Mouse (Mus musculus) left cerebral cortex, postnatal 36 days (tissue): ENCODE measurements around the gene Scn8a. TPM values are rescaled to one million over a fixed set of nuclear protein-coding genes. Genes with fewer than 3 reads are reported as not detected.

Experiments
- DNase-seq, 2 experiments: peaks; one replicate each; pipeline ENCODE4 v3.0.0; 2021 to 2022; ENCODE audit warnings: low spot score in 2 of 2, mixed read lengths in 1 of 2
- intact Hi-C: fragments of 180-260 bp; cut with DNase I; formaldehyde crosslinking; loops from one replicate; pipeline ENCODE4 v1.15.1; 2025
- total RNA-seq, 2 experiments: library from RNA; stranded (reverse); gene quantifications; 2 replicates each; pipeline ENCODE4 v1.2.3; 2021

The Scn8a gene
- total RNA-seq, 2 experiments from 2014 or later: 222 to 250 TPM

DNA sequence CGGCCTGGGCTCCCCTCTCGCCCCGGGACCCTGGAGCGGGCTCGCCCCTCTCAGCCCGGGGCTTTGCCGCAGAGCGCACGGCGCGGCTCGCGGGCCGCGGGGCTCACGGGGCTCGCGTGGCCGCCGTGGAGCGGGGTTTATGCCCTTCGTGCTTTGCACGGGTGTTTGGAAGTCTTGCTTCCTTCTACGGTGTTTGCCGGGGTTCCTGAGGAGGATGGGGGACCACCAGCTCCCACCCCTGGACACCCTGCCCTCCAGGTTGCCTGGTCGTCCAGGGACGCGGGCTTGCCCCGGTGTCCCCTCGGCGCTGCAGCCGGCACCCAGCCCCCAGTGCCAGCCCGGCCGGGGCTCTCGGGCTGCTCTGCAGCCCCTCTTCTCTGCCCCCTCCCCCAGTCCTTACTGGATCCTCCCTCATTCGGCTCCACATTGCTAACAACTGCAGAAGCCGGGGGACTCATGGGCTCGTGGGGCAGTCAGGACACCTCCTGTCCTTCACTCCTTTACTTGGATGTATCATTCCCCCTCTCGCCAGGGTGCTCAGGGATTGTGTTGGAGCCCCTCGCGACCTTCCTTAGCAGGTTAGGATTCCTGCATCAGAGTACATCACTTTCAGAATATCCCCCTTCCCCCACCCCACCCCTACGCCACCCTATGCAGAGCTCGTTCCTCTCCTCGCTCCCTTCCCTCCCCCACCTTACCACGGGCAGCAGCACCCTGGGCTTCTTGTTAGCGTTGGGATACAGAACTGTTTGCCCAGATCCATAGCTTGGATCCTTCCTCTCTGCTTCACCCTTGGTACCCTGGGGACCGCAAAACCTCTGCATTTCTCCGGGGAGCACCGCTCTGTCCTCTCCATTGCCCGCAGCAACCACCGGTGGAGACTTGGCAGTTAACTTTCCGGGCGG lies 1.7 kb downstream of the Scn8a start:
- intact Hi-C loops: loop anchor here (2.0 to 5.0 kb wide), 3 partner anchors 39 to 91 kb away; no protein-coding TSS in a partner anchor
- peak in 1 of 2 experiments; percentile 57 for DNase-seq

DNA sequence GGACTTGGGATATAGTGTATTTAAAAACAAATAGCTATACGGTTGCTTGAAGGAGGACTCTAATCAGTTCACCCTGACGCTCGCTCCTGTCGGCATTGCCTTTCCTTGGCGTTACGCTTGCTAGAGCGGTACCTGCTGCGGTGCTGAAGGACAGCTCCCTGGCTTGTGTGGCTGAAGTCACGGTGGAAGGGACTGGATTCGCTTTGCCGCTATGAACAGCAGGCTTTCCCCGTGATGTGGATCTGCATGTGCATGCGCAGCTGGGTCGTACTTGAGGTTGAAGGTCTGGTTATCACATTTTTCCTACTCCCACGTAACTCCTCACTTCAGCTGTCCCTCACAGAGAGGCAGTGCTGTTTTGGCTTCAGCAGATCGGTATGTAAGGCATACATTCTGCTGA lies 3.5 kb downstream of the Scn8a start:
- DNase-seq: peak; percentile 50 to 59
- intact Hi-C loops: loop anchor here (5.0 kb wide), 2 partner anchors 41 to 89 kb away; no protein-coding TSS in a partner anchor

DNA sequence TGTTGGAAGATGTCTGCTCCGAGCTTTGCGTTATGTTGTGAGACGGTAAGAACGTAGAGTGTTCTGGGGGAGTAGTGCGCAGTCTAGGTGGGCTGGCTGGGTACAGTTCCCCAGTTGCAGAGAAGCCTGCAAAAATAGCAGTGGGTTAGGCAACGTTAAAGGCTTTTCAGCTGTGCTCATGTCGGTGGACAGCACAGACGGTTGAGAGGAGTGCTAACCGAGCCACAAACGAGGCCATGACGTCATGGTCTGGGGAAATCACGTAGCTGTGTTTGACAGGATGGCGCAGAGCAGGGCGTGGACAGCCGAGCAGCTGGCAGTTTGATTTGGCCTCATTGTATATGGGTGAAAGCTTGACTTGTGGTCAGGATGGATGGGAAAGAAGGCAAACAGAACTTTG lies 9.4 kb downstream of the Scn8a start:
- intact Hi-C loops: no loop called here
- peak in 1 of 2 experiments; percentile 54 for DNase-seq

DNA sequence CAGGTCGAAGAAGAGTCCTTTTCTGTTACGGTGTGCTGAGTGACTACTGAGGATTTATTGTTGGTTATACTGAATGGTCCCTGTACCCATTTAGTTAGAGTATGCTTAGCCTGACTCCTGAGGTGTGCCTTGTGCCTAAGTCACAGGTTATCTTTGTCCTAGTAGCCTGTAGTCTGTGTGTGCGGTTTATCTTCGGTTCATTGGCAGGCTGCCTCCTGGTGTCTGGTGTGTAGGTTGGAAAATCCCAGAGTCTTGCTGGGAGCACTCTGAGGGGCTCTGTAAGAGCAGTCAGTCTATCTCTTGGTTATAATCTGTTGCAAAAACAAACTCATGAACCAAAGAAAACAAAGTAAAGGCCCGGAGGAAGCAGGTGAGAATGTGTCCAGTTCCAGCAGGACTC lies 11.7 kb downstream of the Scn8a start:
- no peak for DNase-seq
- intact Hi-C loops: no loop called here

DNA sequence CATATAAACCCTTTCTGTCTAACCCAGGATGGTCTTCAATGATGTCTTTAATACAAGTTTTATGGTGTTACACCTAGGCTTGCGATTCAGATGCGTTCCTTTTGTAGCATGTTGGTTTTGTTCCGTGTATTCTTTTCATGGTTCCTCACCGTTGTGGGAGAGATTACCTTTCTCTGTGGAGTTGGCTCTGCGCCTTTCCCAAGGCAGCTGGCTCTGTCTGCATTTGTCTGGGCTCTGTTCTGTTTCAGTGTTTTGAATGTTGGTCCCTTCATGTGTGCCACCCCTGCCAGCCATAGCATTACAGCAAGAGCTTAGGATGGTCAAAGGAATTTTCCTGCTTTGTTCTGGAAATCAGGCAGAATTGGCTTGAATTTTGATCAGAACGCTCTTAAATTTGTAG lies 14.8 kb downstream of the Scn8a start:
- intact Hi-C loops: no loop called here
- DNase-seq: no peak

DNA sequence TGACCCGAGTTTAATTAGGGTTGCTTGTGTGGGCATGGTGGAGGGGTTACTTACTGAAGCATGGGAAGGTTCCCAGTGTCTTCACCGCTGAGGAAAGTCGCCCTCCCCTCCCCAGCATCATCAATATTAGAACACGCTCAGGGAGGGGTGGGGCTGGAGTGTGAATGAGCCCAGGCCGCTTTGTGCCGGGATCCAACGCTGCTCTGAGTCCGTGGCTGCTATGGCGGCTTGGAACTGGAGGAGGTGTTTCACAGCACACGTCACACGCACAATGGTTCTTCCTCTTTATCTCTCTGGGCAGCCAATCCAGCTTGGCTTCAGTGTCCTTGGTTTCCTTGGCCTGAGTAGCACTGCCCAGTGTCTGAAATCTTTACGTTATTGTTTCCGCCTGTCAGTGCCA lies 22.3 kb downstream of the Scn8a start:
- no peak for DNase-seq
- intact Hi-C loops: no loop called here

DNA sequence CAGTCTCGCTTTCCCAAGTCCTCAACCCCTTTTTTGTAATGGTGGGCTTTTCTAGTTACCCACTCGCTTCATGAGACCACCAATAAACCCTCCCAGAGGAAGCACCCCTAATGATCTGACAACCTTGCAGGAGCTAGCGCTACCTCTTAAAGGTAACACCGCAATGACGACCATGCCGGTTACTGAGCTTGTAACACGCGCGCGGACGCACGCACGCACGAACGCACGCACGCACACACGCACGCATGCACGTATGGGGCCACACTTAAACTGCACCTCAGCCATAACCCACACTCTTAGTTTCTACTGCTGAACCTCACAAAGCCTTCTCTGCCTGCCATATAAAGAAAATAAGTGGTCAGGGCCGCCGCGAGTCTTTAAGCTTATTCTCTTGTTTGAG lies 26.8 kb downstream of the Scn8a start:
- intact Hi-C loops: no loop called here

DNA sequence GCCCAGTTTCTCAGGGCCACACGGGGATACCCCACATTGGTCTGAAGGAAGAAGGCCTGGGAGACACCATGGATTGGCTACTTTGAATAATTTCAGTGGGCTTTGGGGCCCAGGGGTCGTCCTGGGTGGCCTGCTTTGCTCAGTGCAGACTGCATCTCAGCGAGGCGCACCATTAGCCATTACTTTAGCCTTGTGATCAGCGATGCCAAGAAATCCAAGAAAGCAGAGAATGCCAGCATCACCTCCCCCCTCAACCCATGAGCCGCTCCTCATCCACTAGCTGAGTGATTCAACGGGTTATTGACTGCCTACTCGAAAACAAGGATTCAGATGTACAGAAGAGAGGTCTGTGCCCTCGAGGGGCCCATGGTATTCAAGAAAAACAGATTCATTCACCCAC lies 34.2 kb downstream of the Scn8a start:
- no peak for DNase-seq
- intact Hi-C loops: no loop called here

More for the DNA sequence above, 26.8 kb downstream of the Scn8a start:
- DNase-seq: no peak

DNA sequence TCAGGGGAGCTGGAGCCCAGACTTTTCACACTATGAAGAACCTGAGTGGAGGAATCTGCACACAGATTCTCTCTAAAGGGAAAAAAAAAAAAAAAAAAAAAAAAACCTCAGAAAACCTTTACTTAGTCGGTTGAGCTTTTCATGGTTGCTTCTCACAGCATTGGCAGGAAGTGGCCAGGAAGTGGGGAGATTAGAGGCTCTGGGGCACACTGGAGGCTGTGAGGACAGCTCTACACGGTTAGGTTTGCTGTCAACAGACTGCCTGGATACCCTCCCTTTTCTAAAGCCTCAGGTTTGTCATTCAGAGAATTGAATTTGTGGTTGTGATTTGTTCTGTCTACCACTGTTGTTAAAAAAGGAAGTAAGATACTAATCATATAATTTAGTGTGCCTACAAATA lies 35.3 kb downstream of the Scn8a start:
- intact Hi-C loops: no loop called here
- DNase-seq: no peak

DNA sequence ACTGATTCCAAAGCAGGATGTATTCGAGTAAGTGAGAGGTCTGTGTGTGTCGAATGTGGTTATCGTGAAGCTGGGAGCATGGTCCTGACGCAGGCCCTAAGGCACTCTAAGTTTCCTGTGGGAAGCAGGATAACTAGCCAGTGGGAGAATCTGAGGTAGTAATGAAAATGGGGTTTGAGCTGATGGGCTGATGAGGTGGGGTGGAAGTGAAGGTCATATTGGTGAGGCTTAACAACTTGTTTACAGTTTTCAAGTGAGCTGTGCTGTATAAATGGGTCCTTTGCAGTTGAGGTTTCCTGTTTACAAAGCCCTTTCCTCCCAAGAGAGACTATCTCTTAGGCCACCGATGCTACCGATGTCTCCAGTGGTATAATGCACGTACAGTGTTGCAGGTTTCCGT lies 36.1 kb downstream of the Scn8a start:
- DNase-seq: no peak
- intact Hi-C loops: no loop called here

DNA sequence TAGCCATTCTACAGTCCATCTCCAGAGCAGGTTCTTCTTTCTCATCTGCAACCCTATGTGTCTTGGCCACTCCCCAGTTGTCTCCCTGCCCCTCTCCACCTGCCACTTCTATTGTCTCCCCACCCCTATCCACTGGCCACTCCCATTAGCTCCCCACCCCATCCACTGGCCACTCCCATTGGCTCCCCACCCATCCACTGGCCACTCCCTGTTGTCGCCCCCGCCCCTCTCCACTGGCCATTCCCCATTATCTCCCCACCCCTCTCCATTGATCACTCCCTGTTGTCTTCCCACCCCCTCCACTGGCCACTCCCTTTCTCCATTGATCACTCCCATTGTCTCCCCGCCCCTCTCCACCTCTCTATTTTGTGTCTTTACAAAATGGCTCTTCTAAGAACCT lies 39.2 kb downstream of the Scn8a start:
- no peak for DNase-seq
- intact Hi-C loops: no loop called here

DNA sequence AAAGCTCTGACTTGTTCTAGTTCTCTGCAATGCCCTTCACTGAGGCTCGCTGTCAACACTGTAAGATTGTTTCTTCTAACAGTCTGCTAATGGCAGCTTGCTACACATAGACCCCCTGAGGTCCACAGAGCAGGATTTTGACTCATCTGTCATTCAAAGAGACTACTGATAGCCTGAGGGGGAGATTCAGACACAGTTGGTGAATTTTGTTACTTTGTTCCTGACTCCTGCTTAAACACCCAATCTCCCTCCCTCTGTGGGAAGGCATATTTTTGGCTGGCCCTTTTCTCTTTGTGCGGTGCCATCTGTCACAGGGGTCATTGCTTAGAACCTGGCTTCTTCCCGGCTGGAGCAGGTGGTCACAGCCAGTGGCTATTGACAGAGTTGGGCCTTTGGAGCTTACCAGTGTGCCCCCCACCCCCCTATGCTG lies 40.1 kb downstream of the Scn8a start:
- intact Hi-C loops: no loop called here
- DNase-seq: no peak

DNA sequence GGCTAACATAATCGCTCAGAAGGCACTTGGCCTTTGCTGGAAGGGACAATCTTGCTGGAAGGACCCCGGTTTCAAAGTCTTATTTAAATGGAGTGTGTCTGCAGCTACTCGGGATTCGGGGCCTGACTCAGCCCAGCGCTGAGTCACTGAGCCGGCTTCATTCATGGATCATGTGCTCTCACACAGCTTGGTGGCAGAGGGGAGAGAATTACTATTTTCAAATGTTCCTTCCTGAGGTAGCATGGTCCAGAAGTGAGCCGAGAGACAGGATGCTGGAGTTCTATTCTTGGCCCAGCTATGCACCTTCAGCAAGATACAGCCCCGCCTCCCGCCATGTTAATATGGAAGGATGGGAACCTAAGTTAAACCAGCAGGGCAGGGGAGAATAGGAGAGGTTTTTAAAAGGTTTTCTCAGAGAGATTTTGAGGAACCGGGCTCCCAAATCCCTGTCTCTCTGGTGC lies 40.8 kb downstream of the Scn8a start:
- peak; percentile 72 to 76 for DNase-seq
- intact Hi-C loops: no loop called here

DNA sequence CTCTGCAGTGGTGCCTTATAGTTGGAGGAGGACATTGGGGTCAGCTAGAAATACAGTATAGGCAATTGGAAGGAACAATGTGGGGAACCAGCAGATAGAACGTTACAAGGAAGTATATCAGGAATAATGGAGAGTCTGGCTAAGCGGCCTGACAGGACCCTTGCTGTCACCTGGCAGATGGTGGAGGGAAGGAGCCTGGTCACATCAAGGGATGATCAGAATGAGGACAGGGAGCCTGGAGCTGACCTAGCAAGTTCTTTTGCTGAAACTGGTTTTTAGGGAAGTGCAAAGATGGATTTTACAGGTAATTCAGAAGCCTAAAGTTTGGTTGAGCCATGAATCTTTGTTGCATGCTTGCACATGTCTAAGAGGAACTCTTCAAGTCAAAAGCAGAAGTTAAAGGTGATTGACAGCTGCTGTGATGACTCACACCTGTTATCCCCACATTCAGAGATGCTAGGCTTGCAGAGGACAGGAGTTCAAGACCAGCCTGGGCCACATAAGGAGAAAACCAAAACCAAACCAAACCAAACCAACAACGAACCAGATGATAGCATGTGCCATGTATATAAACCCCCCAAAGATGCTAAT lies 43.1 kb downstream of the Scn8a start:
- intact Hi-C loops: no loop called here

DNA sequence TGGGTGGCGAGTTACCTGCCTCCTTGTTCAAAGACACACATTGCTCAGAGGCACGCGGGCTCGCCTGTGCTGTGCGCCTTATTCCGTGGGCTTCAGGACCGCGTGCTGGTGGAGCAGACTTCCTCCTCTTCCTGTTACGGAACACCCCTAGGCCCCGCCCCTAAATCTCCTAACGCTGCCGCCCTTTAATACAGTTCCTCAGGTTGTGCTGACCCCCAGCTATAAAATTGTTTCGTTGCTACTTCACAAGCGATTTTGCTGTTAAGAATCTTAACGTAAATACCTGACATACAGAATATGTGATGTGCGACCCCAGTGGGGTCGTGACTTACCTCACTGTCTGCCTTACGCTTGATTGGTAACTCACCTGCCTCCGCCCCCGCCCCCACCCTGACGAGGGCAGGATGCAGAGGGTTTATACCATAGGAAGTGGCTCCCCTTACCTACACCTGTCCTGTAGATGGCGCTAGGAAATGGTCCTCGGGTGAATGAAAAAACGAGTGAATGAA lies 45.1 kb downstream of the Scn8a start:
- intact Hi-C loops: no loop called here
- DNase-seq: no peak

More for the DNA sequence above, 43.1 kb downstream of the Scn8a start:
- no peak for DNase-seq

DNA sequence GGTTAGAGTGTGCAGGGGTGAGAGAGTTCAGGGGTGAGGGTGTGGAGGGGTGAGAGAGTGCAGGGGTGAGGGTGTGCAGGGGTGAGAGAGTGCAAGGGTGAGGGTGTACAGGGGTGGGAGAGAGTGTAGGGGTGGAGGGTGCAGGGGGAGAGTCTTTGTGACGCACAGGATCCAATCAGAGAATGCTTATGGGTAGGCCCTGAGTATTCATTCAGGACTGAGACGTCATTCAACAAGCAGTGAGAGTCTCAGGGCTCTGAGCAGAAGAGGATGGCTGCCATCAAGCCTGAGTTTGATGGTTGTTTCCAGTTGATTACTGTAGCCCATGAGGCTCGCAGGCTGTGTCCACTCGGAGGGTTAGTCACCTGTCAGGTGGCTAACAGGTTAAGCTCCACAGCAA lies 48.4 kb downstream of the Scn8a start:
- DNase-seq: no peak
- intact Hi-C loops: no loop called here

DNA sequence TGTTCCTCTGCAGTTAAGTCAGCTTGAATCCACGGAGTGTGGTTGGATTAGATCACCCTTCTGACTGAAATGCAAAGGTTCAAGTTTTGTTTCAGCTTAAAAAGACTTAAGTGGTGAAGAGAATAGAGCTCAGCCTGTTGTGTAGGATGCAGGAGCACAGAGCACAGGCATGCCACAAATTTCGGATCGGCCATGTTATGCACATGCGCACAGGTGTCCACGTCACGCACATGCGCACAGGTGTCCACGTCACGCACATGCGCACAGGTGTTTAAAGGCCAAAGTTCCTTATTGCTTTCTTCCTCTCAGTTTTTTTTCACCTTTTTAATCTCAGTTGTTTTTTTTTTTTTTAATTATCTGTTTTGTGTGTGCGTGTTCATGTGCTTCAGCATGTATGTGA lies 52.6 kb downstream of the Scn8a start:
- intact Hi-C loops: loop anchor here (2.0 to 5.0 kb wide), 2 partner anchors 51 to 90 kb away; no protein-coding TSS in a partner anchor

DNA sequence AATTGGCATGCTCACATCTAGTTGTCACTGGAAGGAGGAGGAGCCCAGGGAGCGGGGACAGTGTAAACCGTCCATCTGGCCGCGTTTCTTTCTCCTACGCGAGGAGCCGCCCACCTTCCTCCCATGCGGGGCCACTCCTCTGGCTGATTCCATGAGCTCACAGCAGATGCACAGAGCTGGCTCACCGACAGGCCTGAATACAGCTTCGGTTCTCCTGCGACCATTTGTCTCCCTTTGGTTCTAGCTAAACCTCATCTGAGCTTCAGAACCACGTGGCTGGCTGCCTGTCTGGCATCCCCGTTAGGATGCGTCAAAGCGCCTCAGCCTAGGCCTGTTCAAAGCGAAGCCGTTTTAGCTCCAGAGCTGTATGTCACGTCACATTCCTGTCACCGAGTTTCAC lies 53.8 kb downstream of the Scn8a start:
- intact Hi-C loops: loop anchor here (2.0 to 5.0 kb wide), 2 partner anchors 53 to 91 kb away; no protein-coding TSS in a partner anchor
- DNase-seq: peak; percentile 90 to 93

More for the DNA sequence above, 52.6 kb downstream of the Scn8a start:
- DNase-seq: no peak

DNA sequence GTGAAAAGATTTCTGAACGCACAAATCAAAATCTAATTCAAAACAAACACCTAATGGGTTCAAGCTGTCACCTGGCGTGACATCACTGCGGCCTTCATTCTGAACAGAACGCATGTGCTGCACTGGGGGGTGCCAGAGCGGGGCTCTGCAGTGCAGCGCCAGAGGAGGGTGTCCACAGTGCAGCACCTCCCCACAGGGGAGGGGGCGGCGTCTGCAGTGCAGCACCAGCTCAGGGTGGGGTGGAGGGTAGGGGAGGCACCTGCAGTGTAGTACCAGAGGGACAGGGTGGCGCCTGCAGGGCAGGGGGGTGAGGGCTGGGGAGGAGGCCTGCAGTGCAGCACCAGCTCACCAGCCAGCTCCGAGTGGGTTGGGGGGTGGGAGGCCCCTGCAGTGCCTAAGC lies 55.3 kb downstream of the Scn8a start:
- DNase-seq: no peak
- intact Hi-C loops: loop anchor here (5.0 kb wide), 1 partner anchor 93 kb away; no protein-coding TSS in a partner anchor

DNA sequence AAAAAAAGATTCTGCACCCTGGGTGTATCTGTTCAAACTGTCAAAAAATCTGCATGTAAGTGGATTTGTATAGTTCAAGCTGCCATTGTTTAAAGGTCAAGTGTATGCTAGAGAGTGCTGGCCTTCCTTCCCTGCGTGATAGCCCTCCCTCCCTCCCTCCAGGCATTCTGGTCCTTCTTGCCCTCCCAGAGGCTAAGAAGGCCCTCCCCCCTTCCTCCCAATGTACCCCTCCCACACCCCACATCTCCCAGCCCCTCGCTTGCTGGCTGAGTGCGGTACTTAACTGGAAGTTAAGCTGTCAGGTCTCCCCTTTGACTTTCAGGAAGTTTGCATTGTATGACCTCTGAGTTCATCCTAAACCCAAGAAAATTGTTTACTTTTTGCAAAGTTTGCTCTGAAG lies 60.8 kb downstream of the Scn8a start:
- DNase-seq: no peak
- intact Hi-C loops: no loop called here
